Mouse (Mus musculus) hindbrain, postnatal 0 days (tissue): ENCODE measurements around the gene Dab1. TPM values are rescaled to one million over a fixed set of nuclear protein-coding genes. Genes with fewer than 3 reads are reported as not detected.

Source experiments
- ATAC-seq: fragments of 200-750 bp; cut with Nextera tagmentation; 2 replicates; pipeline ENCODE4 v1.8.0; 2017; ENCODE audit warnings: mild to moderate bottlenecking, moderate TSS enrichment, moderate library complexity
- DNase-seq: peaks from one replicate; pipeline ENCODE4 v3.0.0-alpha.2; 2015; ENCODE audit warnings: low spot score
- H3K27ac ChIP-seq: fragments of 300-500 bp; sonication (generic); 2 replicates; pipeline ENCODE4 v1.5.1; 2014; ENCODE audit warnings: mild to moderate bottlenecking
- H3K27me3 ChIP-seq: fragments of 300-500 bp; sonication (generic); 2 replicates; pipeline ENCODE4 v1.6.1; 2014; ENCODE audit warnings: low read length, mixed read lengths; ENCODE audit not compliant: insufficient read depth
- H3K36me3 ChIP-seq: fragments of 300-500 bp; sonication (generic); 2 replicates; pipeline ENCODE4 v1.6.1; 2014; ENCODE audit warnings: low read length, mixed read lengths; ENCODE audit not compliant: insufficient read depth
- H3K4me1 ChIP-seq: fragments of 300-500 bp; sonication (generic); 2 replicates; pipeline ENCODE4 v1.6.1; 2014; ENCODE audit warnings: antibody characterized with exemption, low read length, mixed read lengths; ENCODE audit not compliant: insufficient read depth
- H3K4me2 ChIP-seq: fragments of 300-500 bp; sonication (generic); 2 replicates; pipeline ENCODE4 v1.6.1; 2014; ENCODE audit warnings: low read depth, mild to moderate bottlenecking, low read length, moderate library complexity, mixed read lengths
- H3K4me3 ChIP-seq: fragments of 300-500 bp; sonication (generic); 2 replicates; pipeline ENCODE4 v1.5.1; 2014; ENCODE audit warnings: low read length
- H3K9ac ChIP-seq: fragments of 300-500 bp; sonication (generic); replicated peaks from 2 replicates; pipeline ENCODE4 v1.6.1; 2014; ENCODE audit warnings: mild to moderate bottlenecking, low read length, moderate library complexity, mixed read lengths
- H3K9me3 ChIP-seq: fragments of 300-500 bp; sonication (generic); 2 replicates; pipeline ENCODE4 v1.6.1; 2016; ENCODE audit warnings: low read length, mixed read lengths
- CTCF ChIP-seq: IDR thresholded peaks from 2 replicates; pipeline ENCODE4 v1.5.1; 2016; ENCODE audit warnings: antibody characterized with exemption, control low read depth, low read depth
- WGBS: fragments of 180-500 bp; shearing (Covaris S2); extraction: QIAGEN DNeasy Blood & Tissue Kit; methylation state at CpG from one replicate; pipeline ENCODE4 v1.1.7; 2014; 5-methylcytosine and 5-hydroxymethylcytosine counted together
- polyA plus RNA-seq: library from polyadenylated mRNA; unstranded; fragments of >200 nt; fragmentation: Nextera tagmentation; extraction: Ambion mirVana; gene quantifications from 2 replicates; pipeline ENCODE4 v1.2.1, GENCODE M21; 2015
- total RNA-seq: library from RNA; depleted of rRNA; stranded (reverse); fragments of >200 nt; gene quantifications from 2 replicates; pipeline ENCODE4 v1.2.3, GENCODE M21; 2014

Dab1 gene
- total and polyA plus RNA-seq, 2 experiments from 2014 or later, result 38.2 to 76.2 TPM

DNA sequence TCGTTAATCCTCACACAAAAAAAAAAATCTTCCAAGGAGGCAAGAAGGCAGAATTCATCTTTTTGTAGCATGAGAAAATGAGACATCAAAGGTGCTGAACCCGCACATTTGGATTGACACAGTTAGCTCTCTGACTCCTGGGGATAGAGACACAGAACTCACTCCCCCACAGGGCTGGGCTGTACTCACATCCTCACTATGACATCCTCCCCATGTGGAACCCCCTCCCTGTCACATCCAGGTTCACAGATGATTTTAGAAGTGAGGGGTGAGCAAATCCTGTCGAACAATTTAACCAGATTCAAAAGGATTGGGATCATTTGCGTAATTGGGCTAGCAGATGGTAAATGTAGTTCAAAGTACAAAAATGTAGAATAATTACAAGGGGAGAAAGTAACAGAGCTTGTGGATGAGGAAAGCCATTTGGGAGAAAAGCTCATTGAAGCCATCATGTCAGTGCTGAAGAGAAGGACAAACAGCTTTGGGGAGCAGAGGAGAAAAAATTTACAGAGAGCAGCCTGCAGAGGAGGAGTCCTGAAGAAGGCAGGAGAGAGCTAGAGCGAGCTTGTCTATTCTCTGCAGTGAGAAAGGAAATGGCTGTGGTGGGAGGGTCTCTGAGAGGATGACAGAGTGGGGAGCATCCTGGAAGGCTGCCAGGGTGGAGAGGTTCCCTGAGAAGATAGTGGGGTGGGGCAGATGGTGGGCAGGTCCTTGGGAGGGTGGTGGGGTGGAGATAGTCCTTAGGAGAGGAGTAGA lies 890.2 kb downstream of the Dab1 start:
- Histone ChIP-seq H3K27me3 (no peaks in the 10 kb centered on the region), H3K27ac (no peak overlapping the region), H3K9me3 (no peaks in the 10 kb centered on the region), H3K4me2 (no peak overlapping the region), H3K4me3 (no peak overlapping the region), H3K4me1 (peaks cover 4% of the 10 kb centered on the region; the same call in 1 of the 2 replicates), H3K9ac (no peak overlapping the region), H3K36me3 (no peaks in the 10 kb centered on the region)
- DNase-seq (no peak), ATAC-seq (no peak)
- no peak for TF ChIP-seq CTCF
- 60% methylated on average over 5 of the region's 5 CpGs for WGBS

DNA sequence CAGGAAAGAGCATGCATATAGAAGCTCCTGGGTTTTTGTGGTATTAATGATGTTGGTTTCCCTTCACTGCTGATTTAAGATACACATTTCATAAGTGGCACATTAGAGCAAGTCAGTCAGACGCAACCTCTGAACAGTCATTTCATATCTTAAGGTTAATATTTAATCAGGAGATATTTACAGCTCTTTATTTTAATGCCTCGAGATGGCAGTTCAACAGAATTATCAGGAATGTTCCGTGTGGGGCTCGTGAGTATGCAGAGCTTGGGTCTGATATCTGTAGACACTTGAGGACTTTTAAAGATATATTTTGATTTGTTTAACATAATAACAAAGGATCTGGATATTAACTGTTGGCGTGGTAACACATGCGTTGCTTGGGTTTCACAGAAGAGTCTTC lies 892.7 kb downstream of the Dab1 start:
- no peak overlapping the region for H3K9ac ChIP-seq
- WGBS, result 89% methylated on average over 6 of the region's 6 CpGs
- no peak overlapping the region for H3K4me2 ChIP-seq
- peaks cover 4% of the 10 kb centered on the region; the same call in 1 of the 2 replicates for H3K4me1 ChIP-seq
- H3K27me3 ChIP-seq, result no peaks in the 10 kb centered on the region
- no peak overlapping the region for H3K4me3 ChIP-seq
- no peaks in the 10 kb centered on the region for H3K36me3 ChIP-seq
- no peak overlapping the region for H3K27ac ChIP-seq
- DNase-seq, result no peak
- no peak for ATAC-seq
- H3K9me3 ChIP-seq, result no peaks in the 10 kb centered on the region
- TF ChIP-seq CTCF, result no peak

DNA sequence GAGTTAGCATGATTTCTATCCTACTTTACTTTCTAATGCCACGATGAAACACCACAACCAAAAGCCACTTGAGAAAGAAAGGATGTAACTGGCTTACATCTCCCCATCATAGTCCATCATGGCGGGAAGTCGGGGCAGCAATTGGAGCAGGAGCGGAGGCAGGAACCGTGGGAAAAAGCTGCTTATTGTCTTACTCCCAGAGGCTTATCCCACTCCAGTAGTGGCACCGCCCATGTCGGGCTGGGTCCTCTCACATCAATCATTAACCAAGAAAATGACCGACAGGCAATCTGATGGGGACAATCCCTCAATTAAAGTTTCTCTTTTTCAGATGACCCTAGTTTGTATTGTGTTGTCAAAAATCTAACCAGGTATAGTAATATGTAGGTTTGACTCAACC lies 893.4 kb downstream of the Dab1 start:
- Histone ChIP-seq H3K36me3 (no peaks in the 10 kb centered on the region), H3K4me1 (peaks cover 4% of the 10 kb centered on the region; the same call in 1 of the 2 replicates), H3K4me3 (no peak overlapping the region), H3K4me2 (no peak overlapping the region), H3K27me3 (no peaks in the 10 kb centered on the region), H3K27ac (no peak overlapping the region), H3K9me3 (no peaks in the 10 kb centered on the region), H3K9ac (no peak overlapping the region)
- WGBS, result 89% methylated on average over 8 of the region's 8 CpGs
- no peak for TF ChIP-seq CTCF
- ATAC-seq, result no peak
- no peak for DNase-seq

DNA sequence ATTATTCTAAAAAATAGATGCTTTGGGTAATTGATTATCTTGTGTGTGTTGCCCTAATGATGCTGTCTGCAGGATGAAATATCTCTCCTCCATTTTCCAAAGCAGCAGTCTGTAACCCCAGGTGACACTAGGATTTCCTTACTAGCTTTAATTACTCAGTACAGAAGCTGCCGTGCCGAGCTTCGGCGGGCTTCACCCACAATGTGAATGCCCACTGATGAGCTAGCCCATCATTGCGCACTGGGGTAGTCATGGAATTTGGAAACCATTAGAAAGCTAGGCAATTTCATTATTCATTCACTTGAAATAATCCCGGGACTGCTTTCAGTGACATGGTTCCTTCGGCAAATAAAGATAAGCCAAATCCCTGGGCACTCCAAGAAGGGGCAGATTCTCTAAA lies 894.5 kb downstream of the Dab1 start:
- TF ChIP-seq CTCF, result no peak
- H3K4me3 ChIP-seq, result no peak overlapping the region
- no peak overlapping the region for H3K9ac ChIP-seq
- no peaks in the 10 kb centered on the region for H3K4me1 ChIP-seq
- H3K9me3 ChIP-seq, result no peaks in the 10 kb centered on the region
- H3K27me3 ChIP-seq, result no peaks in the 10 kb centered on the region
- H3K36me3 ChIP-seq, result no peaks in the 10 kb centered on the region
- no peak overlapping the region for H3K27ac ChIP-seq
- DNase-seq (no peak), ATAC-seq (0 out of 2 replicates have a peak, but pooled peaks have one; percentile 41)
- H3K4me2 ChIP-seq, result peak overlapping the region; percentile 25; the same call in 1 of the 2 replicates
- 47% methylated on average over 7 of the region's 7 CpGs for WGBS

DNA sequence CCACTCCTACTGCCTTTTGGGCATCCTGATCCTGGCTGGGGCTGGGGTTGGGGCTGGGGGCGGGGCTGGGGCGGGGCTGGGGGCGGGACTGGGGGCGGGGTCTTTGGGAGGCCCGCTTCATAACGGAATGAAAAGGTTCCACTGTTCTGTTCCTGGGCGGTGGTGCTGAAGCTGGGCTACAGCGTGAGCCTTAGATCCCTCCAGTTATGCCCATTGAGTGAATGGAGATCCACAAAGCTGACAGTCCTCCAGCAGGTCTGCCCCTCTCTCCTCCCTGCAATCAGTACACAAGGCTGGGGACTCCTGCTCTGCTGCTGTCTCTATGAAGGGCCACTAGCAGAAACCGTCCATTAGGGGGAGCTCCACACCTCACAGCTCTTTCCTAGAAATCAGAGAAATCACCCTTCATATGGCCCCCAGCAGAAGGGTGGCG lies 895.4 kb downstream of the Dab1 start:
- Histone ChIP-seq H3K9me3 (no peaks in the 10 kb centered on the region), H3K27ac (no peak overlapping the region), H3K27me3 (no peaks in the 10 kb centered on the region), H3K36me3 (no peaks in the 10 kb centered on the region), H3K9ac (no peak overlapping the region), H3K4me1 (no peaks in the 10 kb centered on the region), H3K4me3 (peak overlapping the region; percentile 17; the same call in 1 of the 2 replicates), H3K4me2 (peak overlapping the region; percentile 35)
- ATAC-seq (peak; percentile 70; the same call in 1 of the 2 replicates), DNase-seq (peak; percentile 64)
- TF ChIP-seq CTCF, result peak; percentile 73
- WGBS, result 5% methylated on average over 10 of the region's 10 CpGs

DNA sequence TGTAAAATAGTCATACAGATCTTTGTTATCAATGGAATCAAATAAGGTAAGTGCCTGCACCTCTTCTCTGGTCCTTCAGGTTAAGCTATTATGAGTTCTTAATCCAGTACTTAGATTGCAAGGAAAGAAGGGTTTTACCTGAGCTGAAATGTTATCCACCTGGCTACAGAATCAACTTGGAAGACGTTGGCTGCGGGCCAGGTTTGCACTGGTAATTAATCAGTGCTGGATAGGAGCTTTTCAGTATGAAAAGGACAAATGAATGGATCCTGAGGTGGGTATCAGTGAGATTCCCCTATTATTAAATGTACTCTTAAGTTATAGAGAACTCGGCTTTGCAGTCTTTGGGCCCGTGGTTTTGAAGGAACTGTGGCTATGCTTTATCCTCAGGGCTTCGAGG lies 896.5 kb downstream of the Dab1 start:
- DNase-seq, result peak; percentile 31
- 66% methylated on average over 5 of the region's 5 CpGs for WGBS
- no peak overlapping the region for H3K4me2 ChIP-seq
- no peak overlapping the region for H3K27ac ChIP-seq
- H3K4me3 ChIP-seq, result no peak overlapping the region
- ATAC-seq, result no peak
- no peaks in the 10 kb centered on the region for H3K27me3 ChIP-seq
- no peaks in the 10 kb centered on the region for H3K36me3 ChIP-seq
- no peak for TF ChIP-seq CTCF
- no peak overlapping the region for H3K9ac ChIP-seq
- no peaks in the 10 kb centered on the region for H3K4me1 ChIP-seq
- no peaks in the 10 kb centered on the region for H3K9me3 ChIP-seq

DNA sequence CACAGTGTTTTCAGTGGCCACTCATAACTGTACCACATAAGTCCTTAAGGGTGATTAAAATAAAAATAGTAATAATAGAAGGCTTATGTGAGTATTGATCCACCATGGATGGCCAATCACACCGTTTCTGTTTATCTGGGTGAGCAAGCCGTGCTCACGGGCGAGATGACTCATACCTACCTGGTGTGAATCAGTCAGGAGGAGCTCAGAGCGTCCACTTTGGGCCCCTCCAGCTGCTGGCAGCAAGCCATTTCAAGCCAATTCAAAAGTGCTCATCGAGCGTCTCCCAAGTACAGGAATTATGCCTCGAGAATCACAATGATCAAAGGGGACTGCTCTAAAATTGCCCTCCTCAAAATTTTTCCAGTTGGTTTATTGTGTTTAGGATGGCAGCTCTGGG lies 903.2 kb downstream of the Dab1 start:
- H3K4me3 ChIP-seq, result no peak overlapping the region
- 34% methylated on average over 8 of the region's 8 CpGs for WGBS
- H3K36me3 ChIP-seq, result no peaks in the 10 kb centered on the region
- no peak overlapping the region for H3K4me2 ChIP-seq
- H3K27ac ChIP-seq, result no peak overlapping the region
- H3K4me1 ChIP-seq, result no peaks in the 10 kb centered on the region
- no peak overlapping the region for H3K9ac ChIP-seq
- ATAC-seq, result no peak
- DNase-seq, result peak; percentile 23
- no peaks in the 10 kb centered on the region for H3K27me3 ChIP-seq
- TF ChIP-seq CTCF, result no peak
- no peaks in the 10 kb centered on the region for H3K9me3 ChIP-seq
